Mouse (Mus musculus) small intestine, adult 2 months (tissue): Measurements from ENCODE around the gene Qtrt1.

Source experiments
- CTCF ChIP-seq: fragments of 200-500 bp; IDR thresholded peaks from 2 replicates; pipeline ENCODE4 v1.5.1; 2012; ENCODE audit warnings: low read depth, mild to moderate bottlenecking, control low read depth, inconsistent platforms, low read length, moderate library complexity, mixed read lengths; ENCODE audit not compliant: insufficient replicate concordance, insufficient read length; ENCODE audit errors: extremely low read depth
- POLR2A ChIP-seq: fragments of 200-500 bp; IDR thresholded peaks from 2 replicates; pipeline ENCODE4 v1.6.1; 2012; ENCODE audit warnings: low read depth, mild to moderate bottlenecking, control low read depth, inconsistent platforms, low read length, moderate library complexity

GRCm38 (mm10) chr9:21444574-21444973 lies 32.9 kb downstream of the Qtrt1 start:
- no peak for TF ChIP-seq POLR2A
- no peak for TF ChIP-seq CTCF
